Mouse (Mus musculus) forebrain, embryonic 14.5 days (tissue): Measurements from ENCODE around the gene Caly. TPM values are rescaled to one million over a fixed set of nuclear protein-coding genes. Genes with fewer than 3 reads are reported as not detected.

Experiments
- ATAC-seq: fragments of 200-750 bp; cut with Nextera tagmentation; 2 replicates; pipeline ENCODE4 v1.8.0; 2017; ENCODE audit warnings: mild to moderate bottlenecking, moderate library complexity
- DNase-seq: peaks from one replicate; pipeline ENCODE4 v3.0.0-alpha.2; 2015; ENCODE audit warnings: low spot score
- H3K27ac ChIP-seq: fragments of 300-500 bp; sonication (generic); 2 replicates; pipeline ENCODE4 v1.5.1; 2014; ENCODE audit warnings: low read depth, mild to moderate bottlenecking, control low read depth, low read length, moderate library complexity
- H3K27me3 ChIP-seq: fragments of 300-500 bp; sonication (generic); replicated peaks from 2 replicates; pipeline ENCODE4 v1.6.1; 2014; ENCODE audit warnings: low read length, control low read depth, mixed read lengths; ENCODE audit not compliant: control insufficient read depth, insufficient read depth
- H3K36me3 ChIP-seq: fragments of 300-500 bp; sonication (generic); 2 replicates; pipeline ENCODE4 v1.6.1; 2014; ENCODE audit warnings: low read length, control low read depth; ENCODE audit not compliant: control insufficient read depth, insufficient read depth
- H3K4me1 ChIP-seq: fragments of 300-500 bp; sonication (generic); 2 replicates; pipeline ENCODE4 v1.6.1; 2014; ENCODE audit warnings: antibody characterized with exemption, low read length, control low read depth; ENCODE audit not compliant: control insufficient read depth, insufficient read depth
- H3K4me2 ChIP-seq: fragments of 300-500 bp; sonication (generic); 2 replicates; pipeline ENCODE4 v1.6.1; 2014; ENCODE audit warnings: mild to moderate bottlenecking, control low read depth, low read length
- H3K4me3 ChIP-seq: fragments of 300-500 bp; sonication (generic); 2 replicates; pipeline ENCODE4 v1.5.1; 2014; ENCODE audit warnings: low read depth, low read length, control low read depth
- H3K9ac ChIP-seq: fragments of 300-500 bp; sonication (generic); 2 replicates; pipeline ENCODE4 v1.6.1; 2014; ENCODE audit warnings: mild to moderate bottlenecking, low read length, control low read depth, moderate library complexity
- H3K9me3 ChIP-seq: fragments of 300-500 bp; sonication (generic); replicated peaks from 2 replicates; pipeline ENCODE4 v1.6.1; 2016; ENCODE audit warnings: low read length, control low read depth, mixed read lengths; ENCODE audit not compliant: control insufficient read depth
- WGBS: fragments of 180-500 bp; shearing (Covaris S2); extraction: QIAGEN DNeasy Blood & Tissue Kit; methylation state at CpG from one replicate; pipeline ENCODE4 v1.1.7; 2014; 5-methylcytosine and 5-hydroxymethylcytosine counted together
- polyA plus RNA-seq: library from polyadenylated mRNA; unstranded; fragments of >200 nt; fragmentation: Nextera tagmentation; extraction: Ambion mirVana; gene quantifications from 2 replicates; pipeline ENCODE4 v1.2.1, GENCODE M21; 2014

The Caly gene
- polyA plus RNA-seq, 1 experiment from 2014 or later: 114 TPM

- ATAC-seq (peak; percentile 97), DNase-seq (peak; percentile 95)
- Histone ChIP-seq H3K4me1 (peaks cover 16% of the 10 kb centered on the region), H3K9ac (peak within 1 kb of the TSS; percentile 81), H3K4me3 (peak within 1 kb of the TSS; percentile 88), H3K9me3 (no peaks in the 10 kb centered on the region), H3K36me3 (peaks cover 37% of the 10 kb centered on the region), H3K27me3 (no peaks in the 10 kb centered on the region), H3K27ac (peak within 1 kb of the TSS; percentile 86), H3K4me2 (peak within 1 kb of the TSS; percentile 60)
- WGBS: 2% methylated on average over 65 of the region's 69 CpGs
These were observed 45.8 kb downstream of the Caly start, which contains the start of the genes Zfp511 and Tubgcp2 for GRCm38 (mm10) chr7:140036281-140037170. Zfp511 (plus strand) TSS chr7:140036391. Tubgcp2 (minus strand) TSS chr7:140036669.

DNA sequence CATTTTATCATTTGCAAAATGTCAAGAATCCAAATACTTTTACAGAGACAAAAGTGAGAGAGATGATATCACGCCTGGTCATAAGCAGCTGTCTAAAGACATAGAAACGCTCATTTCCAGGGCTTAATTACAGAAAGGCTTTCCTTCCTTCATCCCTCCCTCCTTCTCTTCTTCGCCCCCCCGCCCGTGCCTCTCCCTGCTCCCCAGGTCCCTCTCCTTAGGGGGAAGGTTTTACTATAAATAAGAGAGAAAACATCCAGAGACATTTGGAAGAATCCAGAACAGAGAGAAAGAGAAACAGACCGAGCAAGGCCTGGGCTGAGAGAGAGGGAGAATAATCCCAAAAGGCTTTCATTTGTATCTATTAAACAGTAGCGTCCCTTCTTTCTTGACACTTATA is 46.9 kb downstream of the Caly start:
- peak overlapping the region; percentile 81 for H3K9ac ChIP-seq
- no peak overlapping the region for H3K27ac ChIP-seq
- peaks cover 42% of the 10 kb centered on the region for H3K36me3 ChIP-seq
- H3K4me2 ChIP-seq: peak overlapping the region; percentile 60
- H3K9me3 ChIP-seq: no peaks in the 10 kb centered on the region
- ATAC-seq (no peak), DNase-seq (no peak)
- no peaks in the 10 kb centered on the region for H3K27me3 ChIP-seq
- peak overlapping the region; percentile 88 for H3K4me3 ChIP-seq
- H3K4me1 ChIP-seq: peaks cover 16% of the 10 kb centered on the region
- WGBS: 19% methylated on average over 7 of the region's 7 CpGs

DNA sequence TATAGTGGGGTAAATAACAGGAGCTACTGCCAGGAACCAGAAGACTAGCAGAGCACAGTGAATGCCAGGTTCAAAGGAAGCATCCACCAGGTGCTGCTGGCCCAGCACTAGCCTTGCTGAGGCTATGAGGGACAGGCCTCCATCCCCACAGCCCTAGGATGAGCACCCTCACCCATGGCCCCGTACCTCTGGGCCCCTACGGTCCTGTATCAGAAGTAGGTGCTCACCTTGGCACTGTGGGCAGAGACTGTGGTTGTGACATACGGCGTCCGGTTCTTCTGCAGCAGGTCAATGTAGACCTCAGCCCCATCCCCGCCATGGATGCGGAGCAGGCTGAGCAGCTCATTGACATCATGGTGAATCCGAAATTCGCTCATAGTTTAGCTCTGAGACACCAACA is 49.0 kb downstream of the Caly start:
- DNase-seq (no peak), ATAC-seq (no peak)
- Histone ChIP-seq H3K9me3 (no peaks in the 10 kb centered on the region), H3K9ac (no peak overlapping the region), H3K27me3 (no peaks in the 10 kb centered on the region), H3K4me1 (peaks cover 16% of the 10 kb centered on the region), H3K27ac (no peak overlapping the region), H3K4me3 (no peak overlapping the region), H3K4me2 (no peak overlapping the region), H3K36me3 (peaks cover 52% of the 10 kb centered on the region)
- WGBS: 96% methylated on average over 9 of the region's 9 CpGs

DNA sequence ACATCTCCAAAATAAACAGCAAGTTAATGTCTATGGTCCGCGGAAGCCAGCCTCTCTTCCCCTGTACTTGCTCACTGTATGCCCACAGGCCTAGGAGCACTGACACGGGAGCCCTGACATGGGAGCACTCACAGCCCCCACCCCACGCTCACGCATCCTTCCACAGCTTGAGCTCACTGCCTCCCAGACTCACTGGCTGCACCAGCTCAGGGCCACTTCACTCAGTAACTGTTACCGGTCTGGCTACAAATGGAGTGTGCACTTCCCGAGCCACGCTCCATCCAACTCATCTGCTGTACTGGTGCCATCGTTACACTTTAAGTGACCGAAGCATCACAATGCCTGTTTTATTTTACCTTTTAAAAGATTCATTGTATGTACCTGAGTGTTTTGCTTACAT is 50.0 kb downstream of the Caly start:
- peaks cover 57% of the 10 kb centered on the region for H3K36me3 ChIP-seq
- H3K4me3 ChIP-seq: no peak overlapping the region
- no peak overlapping the region for H3K27ac ChIP-seq
- DNase-seq: no peak
- no peak overlapping the region for H3K4me2 ChIP-seq
- WGBS: 94% methylated on average over 10 of the region's 10 CpGs
- H3K9me3 ChIP-seq: no peaks in the 10 kb centered on the region
- no peak for ATAC-seq
- no peak overlapping the region for H3K9ac ChIP-seq
- H3K4me1 ChIP-seq: peaks cover 15% of the 10 kb centered on the region
- H3K27me3 ChIP-seq: no peaks in the 10 kb centered on the region

GRCm38 (mm10) chr7:140031771-140032170 is 50.6 kb downstream of the Caly start:
- no peaks in the 10 kb centered on the region for H3K27me3 ChIP-seq
- peaks cover 10% of the 10 kb centered on the region; the same call in 1 of the 2 replicates for H3K4me1 ChIP-seq
- WGBS: 95% methylated on average over 12 of the region's 12 CpGs
- H3K27ac ChIP-seq: no peak overlapping the region
- H3K4me2 ChIP-seq: no peak overlapping the region
- H3K9ac ChIP-seq: no peak overlapping the region
- no peaks in the 10 kb centered on the region for H3K9me3 ChIP-seq
- DNase-seq: no peak
- peaks cover 57% of the 10 kb centered on the region for H3K36me3 ChIP-seq
- no peak overlapping the region for H3K4me3 ChIP-seq
- no peak for ATAC-seq

Other genes with a start within 250 kb of the Caly start
- gene Adgra1, start 248.4 kb downstream of the Caly start, polyA plus RNA-seq: 7.4 and 8.1 TPM in 2 replicates
- 7.0 and 8.7 TPM in 2 replicates for gene Kndc1, start 187.9 kb downstream of the Caly start, polyA plus RNA-seq
- gene Utf1, start 138.8 kb downstream of the Caly start, polyA plus RNA-seq: not detected in 2 replicates
- 0.51 and 0.86 TPM in 2 replicates for gene 6430531B16Rik, start 103.8 kb downstream of the Caly start, polyA plus RNA-seq
- gene Adam8, start 90.0 kb downstream of the Caly start, polyA plus RNA-seq: 1.3 and 2.1 TPM in 2 replicates
- 52.5 and 53.6 TPM in 2 replicates for gene Zfp511, start 46.2 kb downstream of the Caly start, polyA plus RNA-seq
- 64.3 and 67.7 TPM in 2 replicates for gene Tubgcp2, start 45.9 kb downstream of the Caly start, polyA plus RNA-seq
- 0.93 and 1.2 TPM in 2 replicates for gene Msx3, start 33.5 kb downstream of the Caly start, polyA plus RNA-seq
- gene Prap1, start 10.8 kb upstream of the Caly start, polyA plus RNA-seq: not detected in 2 replicates
- 19.7 and 23.9 TPM in 2 replicates for gene Fuom, start 19.9 kb upstream of the Caly start, polyA plus RNA-seq
- gene Paox, start 33.3 kb upstream of the Caly start, polyA plus RNA-seq: 7.2 and 8.8 TPM in 2 replicates
- gene Echs1, start 33.9 kb upstream of the Caly start, polyA plus RNA-seq: 138 and 154 TPM in 2 replicates
- gene Mtg1, start 55.0 kb upstream of the Caly start, polyA plus RNA-seq: 40.7 and 42.9 TPM in 2 replicates
- 7.9 and 9.7 TPM in 2 replicates for gene Sprn, start 72.3 kb upstream of the Caly start, polyA plus RNA-seq
- gene Olfr522, start 82.2 kb upstream of the Caly start, polyA plus RNA-seq: not detected in 2 replicates
- not detected in 2 replicates for gene Olfr523, start 90.7 kb upstream of the Caly start, polyA plus RNA-seq
- not detected in 2 replicates for gene Olfr524, start 123.4 kb upstream of the Caly start, polyA plus RNA-seq
- gene Cd163l1, start 135.7 kb upstream of the Caly start, polyA plus RNA-seq: not detected in 2 replicates
- not detected in 2 replicates for gene 5830411N06Rik, start 164.7 kb upstream of the Caly start, polyA plus RNA-seq
- not detected in 2 replicates for gene Olfr525, start 238.3 kb upstream of the Caly start, polyA plus RNA-seq